17 mouse cellular contexts compared by ENCODE assay signal in the genomic region with DNA sequence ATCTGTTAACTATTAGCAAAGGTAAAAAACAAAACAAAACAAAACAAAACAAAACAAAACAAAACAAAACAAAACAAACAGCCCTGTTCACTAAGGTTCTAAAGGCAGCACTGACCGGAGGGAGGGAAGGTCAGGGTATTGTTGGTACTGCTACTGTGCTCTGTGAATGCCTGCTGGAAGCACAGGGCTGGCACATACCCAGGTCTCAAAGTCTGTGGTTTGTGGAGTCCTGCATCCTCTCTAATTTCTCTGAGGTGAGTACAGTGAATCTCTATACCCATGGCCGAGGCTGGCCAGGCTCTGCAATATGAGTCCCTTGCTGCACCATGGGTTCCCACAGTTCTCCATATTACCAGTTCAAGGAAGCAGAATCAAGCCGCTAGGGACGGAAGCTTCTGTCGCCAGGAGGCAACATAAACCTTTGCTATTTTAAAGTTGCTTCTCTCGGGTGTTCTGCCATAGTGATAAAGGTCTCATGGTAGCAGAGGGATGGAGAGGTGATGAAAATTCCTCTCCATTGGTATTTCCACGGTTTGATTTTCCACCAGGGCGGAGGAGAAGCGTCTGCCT. TPM values are rescaled to one million over a fixed set of nuclear protein-coding genes. Genes with fewer than 3 reads are reported as not detected.
DNase-seq lines count a peak whose midpoint lies in the region; ATAC-seq and TF ChIP-seq lines count a peak whose summit lies in the region.
"Had no signal": no experiment of that assay in that cellular context is flagged by ENCODE, and none has a peak within 500 bp of the region (broad histone marks: within the 10 kb centered on the region; RNA-seq: fewer than 3 reads in every experiment).

No protein-coding gene starts in this region.

- H3K4me2 ChIP-seq in lung, embryonic 15.5 days, result peak overlapping the region; percentile 21; the same call in 1 of the 2 replicates
- H3K4me2 ChIP-seq: liver, embryonic 12.5 days; stomach, embryonic 15.5 days had no signal

- peak; percentile 27; the same call in 1 of the 2 replicates for ATAC-seq in lung, embryonic 15.5 days (ENCODE audit: borderline replicate concordance, extremely low read depth, low FRiP score, low TSS enrichment)
- no peak for ATAC-seq in megakaryocyte, adult 5-6 weeks (ENCODE audit: poor library complexity, severe bottlenecking)
- ATAC-seq: activated CD4-positive, CD25-positive, alpha-beta regulatory T cell, adult 4 months; liver, embryonic 12.5 days had no signal

- no peaks in the 10 kb centered on the region for H3K27me3 ChIP-seq in heart, embryonic 10.5 days (ENCODE audit: insufficient read depth, poor library complexity, severe bottlenecking)
- no peaks in the 10 kb centered on the region for H3K27me3 ChIP-seq in lung, embryonic 15.5 days
- H3K27me3 ChIP-seq in cerebellum, adult 2 months (ENCODE audit: control insufficient read depth, insufficient read depth, low read length), result no peaks in the 10 kb centered on the region; the same call in 1 of the 2 replicates
- H3K27me3 ChIP-seq: liver, embryonic 12.5 days; stomach, embryonic 15.5 days had no signal

- 43% methylated on average over 9 of the region's 9 CpGs for WGBS in heart, embryonic 10.5 days
- WGBS in lung, embryonic 15.5 days, result 41% methylated on average over 9 of the region's 9 CpGs
- 83% methylated on average over 9 of the region's 9 CpGs for WGBS in cerebellum, adult 2 months

- peaks cover 23% of the 10 kb centered on the region for H3K4me1 ChIP-seq in heart, embryonic 10.5 days
- peaks cover 15% of the 10 kb centered on the region; the same call in 1 of the 2 replicates for H3K4me1 ChIP-seq in lung, embryonic 15.5 days
- no peaks in the 10 kb centered on the region for H3K4me1 ChIP-seq in cerebellum, adult 2 months (ENCODE audit: control insufficient read depth, insufficient read depth, low read length)
- H3K4me1 ChIP-seq: liver, embryonic 12.5 days; stomach, embryonic 15.5 days had no signal

- no peak for TF ChIP-seq POLR2A in cerebellum, adult 2 months (IDR thresholded peaks at IDR 0.05; ENCODE audit: borderline replicate concordance, insufficient read depth, low read length)

- no peak for DNase-seq in heart, embryonic 10.5 days (ENCODE audit: low spot score)
- no peak for DNase-seq in heart, postnatal 25 days (ENCODE audit: low spot score)
- no peak for DNase-seq in lung, postnatal 4 days
- peak; percentile 59 to 76 for DNase-seq in kidney, adult 8-10 months
- DNase-seq in kidney, postnatal 36 days, result peak; percentile 78 to 84
- DNase-seq in cerebellum, adult 2 months, result no peak
- DNase-seq: adrenal gland, postnatal 25 days; cerebellum, adult 8-10 months; gastrocnemius, postnatal 25 days; left cerebral cortex, postnatal 4 days had no signal

- intact Hi-C loops in heart, postnatal 25 days (cut with DNase I), result no loop called here

- H3K9me3 ChIP-seq in heart, embryonic 10.5 days, result no peaks in the 10 kb centered on the region
- H3K9me3 ChIP-seq in lung, embryonic 15.5 days, result no peaks in the 10 kb centered on the region
- H3K9me3 ChIP-seq: hindbrain, embryonic 10.5 days; liver, embryonic 12.5 days; stomach, embryonic 15.5 days had no signal

- peak overlapping the region; percentile 67; the same call in 1 of the 2 replicates for H3K27ac ChIP-seq in heart, embryonic 10.5 days
- no peak overlapping the region for H3K27ac ChIP-seq in lung, embryonic 15.5 days
- no peak overlapping the region for H3K27ac ChIP-seq in cerebellum, adult 2 months (ENCODE audit: insufficient read depth, low read length)
- H3K27ac ChIP-seq: hindbrain, embryonic 10.5 days; liver, embryonic 12.5 days; stomach, embryonic 15.5 days had no signal

- 0 out of 2 replicates have a peak overlapping the region, but pooled peaks have one; percentile 12 for H3K4me3 ChIP-seq in heart, embryonic 10.5 days
- H3K4me3 ChIP-seq in lung, embryonic 15.5 days, result no peak overlapping the region
- no peak overlapping the region for H3K4me3 ChIP-seq in cerebellum, adult 2 months (replicated peaks; ENCODE audit: insufficient read depth, low read depth, low read length)
- H3K4me3 ChIP-seq: hindbrain, embryonic 10.5 days; liver, embryonic 12.5 days; stomach, embryonic 15.5 days had no signal

- H3K9ac ChIP-seq in lung, embryonic 15.5 days, result no peak overlapping the region
- H3K9ac ChIP-seq: liver, embryonic 12.5 days; stomach, embryonic 15.5 days had no signal

- no peaks in the 10 kb centered on the region for H3K36me3 ChIP-seq in heart, embryonic 10.5 days
- no peaks in the 10 kb centered on the region for H3K36me3 ChIP-seq in lung, embryonic 15.5 days
- H3K36me3 ChIP-seq: hindbrain, embryonic 10.5 days; liver, embryonic 12.5 days; stomach, embryonic 15.5 days had no signal

- TF ChIP-seq CTCF in cerebellum, adult 2 months (IDR thresholded peaks at IDR 0.05; ENCODE audit: borderline replicate concordance, insufficient read depth, low read depth, low read length), result no peak

RNA-seq across cellular contexts. Expression of gene Tmem252, which starts 20.5 kb away (rescaled TPM):
- 2.7 and 3.1 TPM in 2 replicates for polyA plus RNA-seq in heart, embryonic 10.5 days (2016; fragmentation: Nextera tagmentation; extraction: Ambion mirVana)
- under 1 TPM; 0.08 to 0.13 TPM for total RNA-seq in heart, postnatal 25 days (2021)
- polyA plus RNA-seq in lung, embryonic 15.5 days (2015; fragmentation: Nextera tagmentation; extraction: Ambion mirVana), result 3.0 and 3.3 TPM in 2 replicates
- polyA plus RNA-seq in cerebellum, adult 2 months (2012; rRNA removed), result 0.26 and 0.40 TPM in 2 replicates
- total RNA-seq in megakaryocyte, adult 5-6 weeks (2015), result not detected in 2 replicates
- total RNA-seq in megakaryocyte, adult 5-6 weeks (2017), result not detected in 2 replicates
- total RNA-seq: common myeloid progenitor, adult 5-6 weeks had no signal
- polyA plus RNA-seq: activated CD4-positive, CD25-positive, alpha-beta regulatory T cell, adult 4 months had no signal

Comparison
In these comparisons a context has a peak if more than half of its experiments do, and no peak if none do; other contexts are left out.
1. DNase-seq: peak in kidney, adult 8-10 months (2 of 2) and kidney, postnatal 36 days (2 of 2); none in heart, embryonic 10.5 days (single experiment), heart, postnatal 25 days (single experiment), lung, postnatal 4 days (0 of 2) and cerebellum, adult 2 months (0 of 2).